Mouse (Mus musculus): Measurements from ENCODE around the gene Trp53i13. TPM values are rescaled to one million over a fixed set of nuclear protein-coding genes. Genes with fewer than 3 reads are reported as not detected.

Gene Trp53i13
- polyA plus RNA-seq, 1 experiment = 46.8 TPM

DNA sequence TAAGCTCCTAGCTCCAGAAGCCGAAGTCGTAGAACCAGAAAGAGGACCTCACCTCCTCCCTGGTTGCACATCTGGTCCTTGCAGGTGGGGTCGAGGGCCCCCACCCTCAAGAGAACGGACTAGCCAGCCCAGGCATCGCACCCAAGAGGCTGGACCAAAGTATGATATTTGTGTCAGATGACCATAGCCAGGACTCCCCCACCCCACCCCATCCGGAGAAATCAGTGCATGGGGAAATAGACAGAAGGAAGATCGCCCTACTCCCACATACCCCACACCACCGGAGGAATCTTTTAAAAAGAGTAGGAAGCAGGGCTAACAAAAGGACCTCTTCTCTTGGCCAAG is 52.7 kb downstream of the Trp53i13 start:
- Histone ChIP-seq H3K27ac (ENCODE audit: insufficient read depth, low read depth, low read length) (no peak overlapping the region), H3K4me1 (ENCODE audit: control insufficient read depth, insufficient read depth, insufficient read length, low read length) (peaks cover 10% of the 10 kb centered on the region), H3K36me3 (ENCODE audit: control insufficient read depth, insufficient read depth, low read length) (no peaks in the 10 kb centered on the region), H3K27me3 (ENCODE audit: control insufficient read depth, insufficient read depth, low read length) (peaks cover 18% of the 10 kb centered on the region), H3K4me3 (ENCODE audit: low read depth, low read length) (peak overlapping the region; percentile 68)
- 37% methylated on average over 8 of the region's 8 CpGs for WGBS
- no peak for TF ChIP-seq CTCF (IDR thresholded peaks at IDR 0.05; ENCODE audit: extremely low read depth, insufficient read length, insufficient replicate concordance, low read depth, low read length)
- TF ChIP-seq POLR2A (IDR thresholded peaks at IDR 0.05; ENCODE audit: low read depth, low read length) = no peak

GRCm38 (mm10) chr11:77462283-77463100 is 53.3 kb downstream of the Trp53i13 start, which contains the start of gene Coro6:
Gene Coro6, plus strand, starts transcription at chr11:77462411.
- peak within 1 kb of the TSS; percentile 68 for H3K4me3 ChIP-seq (ENCODE audit: low read depth, low read length)
- peaks cover 2% of the 10 kb centered on the region; the same call in 1 of the 2 replicates for H3K36me3 ChIP-seq (ENCODE audit: control insufficient read depth, insufficient read depth, low read length)
- H3K27me3 ChIP-seq (ENCODE audit: control insufficient read depth, insufficient read depth, low read length) = peaks cover 18% of the 10 kb centered on the region
- 2% methylated on average over 73 of the region's 73 CpGs for WGBS
- no peak within 1 kb of the TSS for H3K27ac ChIP-seq (ENCODE audit: insufficient read depth, low read depth, low read length)
- no peak for TF ChIP-seq CTCF (IDR thresholded peaks at IDR 0.05; ENCODE audit: extremely low read depth, insufficient read length, insufficient replicate concordance, low read depth, low read length)
- TF ChIP-seq POLR2A (IDR thresholded peaks at IDR 0.05; ENCODE audit: low read depth, low read length) = no peak
- H3K4me1 ChIP-seq (ENCODE audit: control insufficient read depth, insufficient read depth, insufficient read length, low read length) = peaks cover 7% of the 10 kb centered on the region

GRCm38 (mm10) chr11:77461856-77462255 is 53.9 kb downstream of the Trp53i13 start:
- no peak overlapping the region for H3K27ac ChIP-seq (ENCODE audit: insufficient read depth, low read depth, low read length)
- no peak for TF ChIP-seq CTCF (IDR thresholded peaks at IDR 0.05; ENCODE audit: extremely low read depth, insufficient read length, insufficient replicate concordance, low read depth, low read length)
- no peak for TF ChIP-seq POLR2A (IDR thresholded peaks at IDR 0.05; ENCODE audit: low read depth, low read length)
- 4% methylated on average over 6 of the region's 6 CpGs for WGBS

More at GRCm38 (mm10) chr11:77461856-77462255, 53.9 kb downstream of the Trp53i13 start:
- H3K4me1 ChIP-seq (ENCODE audit: control insufficient read depth, insufficient read depth, insufficient read length, low read length) = peaks cover 4% of the 10 kb centered on the region
- H3K36me3 ChIP-seq (ENCODE audit: control insufficient read depth, insufficient read depth, low read length) = peaks cover 2% of the 10 kb centered on the region; the same call in 1 of the 2 replicates
- H3K4me3 ChIP-seq (ENCODE audit: low read depth, low read length) = peak overlapping the region; percentile 68
- H3K27me3 ChIP-seq (ENCODE audit: control insufficient read depth, insufficient read depth, low read length) = peaks cover 14% of the 10 kb centered on the region

Other genes with a start within 250 kb of the Trp53i13 start
- 0.33 and 0.70 TPM in 2 replicates for gene Coro6, start 53.6 kb downstream of the Trp53i13 start, polyA plus RNA-seq (2012; rRNA removed)
- 9.2 and 12.0 TPM in 2 replicates for gene Ankrd13b, start 26.3 kb downstream of the Trp53i13 start, polyA plus RNA-seq (2012; rRNA removed)
- 50.0 and 119 TPM in 2 replicates for gene Git1, start 22.4 kb downstream of the Trp53i13 start, polyA plus RNA-seq (2012; rRNA removed)
- 2.7 and 3.7 TPM in 2 replicates for gene Abhd15, start 859 bp downstream of the Trp53i13 start, polyA plus RNA-seq (2012; rRNA removed)
- gene Gm10392, start 3.2 kb upstream of the Trp53i13 start, polyA plus RNA-seq (2012; rRNA removed) = not detected in 2 replicates
- gene Taok1, start 91.8 kb upstream of the Trp53i13 start, polyA plus RNA-seq (2012; rRNA removed) = 0.80 and 1.7 TPM in 2 replicates
- gene Nufip2, start 170.2 kb upstream of the Trp53i13 start, polyA plus RNA-seq (2012; rRNA removed) = 5.4 and 11.8 TPM in 2 replicates
- not detected in 2 replicates for gene Cryba1, start 209.3 kb upstream of the Trp53i13 start, polyA plus RNA-seq (2012; rRNA removed)
- gene Myo18a, start 247.3 kb upstream of the Trp53i13 start, polyA plus RNA-seq (2012; rRNA removed) = 66.4 and 149 TPM in 2 replicates

All from small intestine, adult 2 months (tissue).